Mouse (Mus musculus) brain, embryonic 14.5 days (tissue): ENCODE measurements around the gene Rtn4rl1. TPM values are rescaled to one million over a fixed set of nuclear protein-coding genes. Genes with fewer than 3 reads are reported as not detected.

ENCODE experiments used
- DNase-seq: peaks from one replicate; pipeline ENCODE4 v3.0.0-alpha.2; 2011; ENCODE audit warnings: low read depth
- CTCF ChIP-seq: fragments of 200-500 bp; IDR thresholded peaks from 2 replicates; pipeline ENCODE4 v1.5.1; 2012; ENCODE audit warnings: inconsistent platforms, mild to moderate bottlenecking, moderate library complexity, borderline replicate concordance; ENCODE audit not compliant: insufficient read depth, insufficient read length; ENCODE audit errors: extremely low read depth
- POLR2A ChIP-seq: fragments of 200-500 bp; IDR thresholded peaks from 2 replicates; pipeline ENCODE4 v1.6.1; 2012; ENCODE audit warnings: mild to moderate bottlenecking, inconsistent platforms, borderline replicate concordance; ENCODE audit not compliant: poor library complexity, insufficient read depth, insufficient read length, severe bottlenecking; ENCODE audit errors: extremely low read depth
- polyA plus RNA-seq: library from polyadenylated mRNA; depleted of rRNA; stranded (reverse); fragments of >200 nt; gene quantifications from 2 replicates; pipeline ENCODE4 v1.2.3, GENCODE M21; 2012

The Rtn4rl1 gene
- polyA plus RNA-seq, 1 experiment, result 12.1 TPM

GRCm38 (mm10) chr11:75158432-75158831 is 35.2 kb upstream of the Rtn4rl1 start:
- no peak for TF ChIP-seq CTCF
- TF ChIP-seq POLR2A, result no peak
- no peak for DNase-seq

DNA sequence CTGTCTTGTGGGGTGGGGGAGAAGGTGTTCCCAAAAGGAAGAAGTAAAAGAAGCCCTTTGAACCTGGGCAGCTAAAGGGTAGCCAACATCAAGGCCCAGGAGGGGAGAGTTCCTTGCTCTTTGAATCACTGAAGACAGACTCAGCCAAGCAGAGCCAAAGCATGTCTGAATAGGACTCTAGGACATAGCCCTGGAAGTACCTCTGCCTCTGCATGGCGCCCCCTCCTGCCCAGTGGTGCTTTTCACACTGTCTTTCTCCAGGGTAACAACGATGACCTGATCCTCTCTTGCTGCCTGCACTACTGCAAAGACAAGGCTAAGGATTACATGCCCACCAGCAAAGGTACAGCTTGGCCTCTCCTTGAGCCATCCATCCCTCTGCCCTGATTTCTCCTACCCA is 34.0 kb upstream of the Rtn4rl1 start:
- no peak for DNase-seq

GRCm38 (mm10) chr11:75160954-75161353 is 32.6 kb upstream of the Rtn4rl1 start:
- TF ChIP-seq POLR2A, result no peak
- TF ChIP-seq CTCF, result no peak
- peak; percentile 14 for DNase-seq

More for the DNA sequence above, 34.0 kb upstream of the Rtn4rl1 start:
- TF ChIP-seq POLR2A, result no peak
- TF ChIP-seq CTCF, result peak; percentile 33; the same call in 1 of the 2 replicates

DNA sequence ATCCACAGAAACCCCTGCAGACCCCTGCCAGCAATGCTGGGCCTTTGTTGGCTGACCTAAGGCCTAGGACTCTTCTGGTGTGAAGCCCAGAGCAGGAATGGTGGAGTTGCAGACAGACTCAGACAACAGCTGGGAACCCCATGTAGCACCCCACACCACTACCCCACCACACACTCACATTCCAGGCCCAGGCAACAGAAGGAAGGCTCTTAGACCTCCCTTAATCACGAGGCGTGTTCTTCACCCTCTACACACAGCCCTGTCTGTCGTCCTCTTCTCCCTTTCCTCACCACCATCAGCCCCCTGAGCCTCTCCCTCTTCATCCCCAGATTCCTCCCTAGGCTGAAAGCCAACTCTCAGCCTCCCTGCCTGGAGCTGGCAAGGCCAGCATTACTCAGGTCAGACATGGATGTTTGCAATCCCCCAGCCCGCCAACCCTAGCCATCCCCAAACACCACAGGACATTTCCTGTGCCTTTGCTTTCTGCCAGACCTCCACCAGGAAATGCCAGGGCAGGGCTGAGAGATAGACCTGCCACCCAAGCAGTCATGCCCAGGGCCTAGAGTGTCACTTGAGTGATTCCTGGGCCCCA is 32.1 kb upstream of the Rtn4rl1 start:
- TF ChIP-seq CTCF (no peak), POLR2A (no peak)

GRCm38 (mm10) chr11:75162591-75163080 is 30.9 kb upstream of the Rtn4rl1 start:
- TF ChIP-seq POLR2A (no peak), CTCF (no peak)
- no peak for DNase-seq

More for the DNA sequence above, 32.1 kb upstream of the Rtn4rl1 start:
- no peak for DNase-seq

DNA sequence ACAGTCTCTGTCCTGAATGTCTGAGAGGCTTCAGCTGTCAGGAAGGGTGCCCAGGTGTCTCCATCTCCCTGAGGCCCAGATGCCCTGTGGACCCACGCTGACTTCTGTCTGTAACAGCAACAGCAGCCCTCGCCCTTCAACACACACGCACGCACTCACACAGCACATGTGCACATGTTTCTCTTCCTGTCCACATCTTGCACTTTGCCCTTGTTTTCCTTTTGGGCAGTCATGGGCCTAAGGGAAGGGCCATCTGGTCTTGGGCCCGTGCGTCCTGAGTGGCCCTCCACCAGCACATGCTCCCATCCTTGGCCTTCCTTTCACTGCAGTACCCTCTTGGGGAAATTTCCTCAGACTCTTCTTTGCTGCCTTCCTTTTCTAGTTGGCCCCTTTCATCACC is 30.2 kb upstream of the Rtn4rl1 start:
- DNase-seq, result no peak
- TF ChIP-seq CTCF (no peak), POLR2A (no peak)

DNA sequence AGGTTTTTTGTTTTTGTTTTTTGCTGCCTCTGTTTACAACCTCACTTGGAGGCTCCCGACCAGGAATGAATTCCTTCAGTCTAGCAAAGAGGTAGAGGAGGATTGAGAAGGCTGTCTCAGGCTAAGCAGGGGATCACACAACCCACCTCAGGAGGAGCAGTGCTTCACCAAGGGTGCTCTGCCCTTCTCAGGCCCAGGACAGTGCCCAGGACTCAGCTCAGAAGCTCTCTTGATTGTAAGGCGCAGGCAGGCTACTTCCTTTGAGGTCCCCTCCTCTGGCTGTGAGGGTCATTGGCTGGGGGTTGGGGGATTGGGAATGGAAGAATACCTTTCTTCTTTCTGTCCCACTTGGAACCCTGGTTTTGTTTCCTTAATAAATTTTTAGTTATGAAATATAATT is 29.5 kb upstream of the Rtn4rl1 start:
- no peak for DNase-seq

GRCm38 (mm10) chr11:75164750-75165149 is 28.8 kb upstream of the Rtn4rl1 start:
- DNase-seq, result no peak
- TF ChIP-seq CTCF (no peak), POLR2A (no peak)

More for the DNA sequence above, 29.5 kb upstream of the Rtn4rl1 start:
- TF ChIP-seq CTCF, result no peak

DNA sequence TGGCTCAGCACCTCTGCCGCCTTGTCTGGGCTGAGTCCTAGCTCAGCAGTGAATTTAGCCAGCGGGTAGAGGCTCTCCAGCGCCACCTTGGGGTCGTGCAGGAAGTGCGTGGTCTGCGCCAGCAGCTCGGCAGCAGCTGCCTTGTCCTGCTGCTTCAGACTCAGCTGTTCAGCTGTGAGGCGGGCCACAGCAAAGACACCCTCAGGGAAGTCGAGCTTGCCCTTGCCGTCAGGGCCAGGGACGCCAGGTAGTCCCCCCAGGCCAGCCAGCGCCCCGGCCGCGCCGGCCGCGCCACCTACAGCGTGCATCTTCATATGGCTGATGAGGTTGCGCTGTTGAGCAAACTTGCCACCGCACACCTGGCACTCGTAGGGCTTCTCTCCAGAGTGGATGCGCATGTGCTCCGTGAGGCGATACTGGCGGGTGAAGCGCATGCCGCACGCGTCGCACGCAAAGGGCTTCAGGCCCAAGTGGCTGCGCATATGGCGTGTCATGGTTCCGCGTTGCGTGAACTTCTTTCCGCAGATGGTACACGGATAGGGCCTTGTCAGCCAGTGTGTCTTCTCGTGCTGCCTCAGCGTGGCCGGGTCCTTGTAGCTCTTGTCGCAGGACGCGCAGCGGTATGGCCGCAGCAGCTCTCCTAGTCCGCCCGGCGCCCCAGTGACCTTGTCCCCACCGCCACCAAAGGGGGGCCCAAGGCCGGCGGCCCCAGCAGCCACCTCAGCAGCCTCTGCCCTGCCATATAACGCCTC is 28.0 kb upstream of the Rtn4rl1 start:
- no peak for TF ChIP-seq POLR2A
- TF ChIP-seq CTCF, result peak; percentile 66
- peak; percentile 50 for DNase-seq

GRCm38 (mm10) chr11:75166193-75166842 is 27.3 kb upstream of the Rtn4rl1 start:
- no peak for TF ChIP-seq POLR2A
- TF ChIP-seq CTCF, result no peak

GRCm38 (mm10) chr11:75166861-75167642 is 26.5 kb upstream of the Rtn4rl1 start:
- TF ChIP-seq POLR2A (no peak), CTCF (no peak)
- DNase-seq, result peak; percentile 33

More at GRCm38 (mm10) chr11:75166193-75166842, 27.3 kb upstream of the Rtn4rl1 start:
- DNase-seq, result no peak
